Mouse (Mus musculus) fibroblast of lung, adult 2 months (primary cell): ENCODE data around the gene Cog5.
"Not testable (repeated sequence)": the region's sequence is repeated elsewhere in the genome, so short reads cannot be mapped to it uniquely, and the experiment has no call there.

ENCODE experiments used
- DNase-seq: peaks from one replicate; pipeline ENCODE4 v3.0.0-alpha.2; 2011; ENCODE audit warnings: low read depth

The Cog5 gene

GRCm38 (mm10) chr12:31654197-31654964 lies at the start of gene Cog5, which contains the start of gene Dus4l:
Cog5 (plus strand) TSS chr12:31654869.
Dus4l (minus strand) TSS chr12:31654826.
- peak; percentile 80 for DNase-seq

GRCm38 (mm10) chr12:31604894-31605293 lies 49.8 kb upstream of the Cog5 start:
- no peak for DNase-seq

GRCm38 (mm10) chr12:31608138-31608537 lies 46.5 kb upstream of the Cog5 start:
- no peak for DNase-seq

- no peak for DNase-seq
Observed at GRCm38 (mm10) chr12:31613353-31613752, 41.3 kb upstream of the Cog5 start.

GRCm38 (mm10) chr12:31620106-31620505 lies 34.6 kb upstream of the Cog5 start:
- no peak for DNase-seq

- no peak for DNase-seq
Observed at GRCm38 (mm10) chr12:31625016-31625415, 29.7 kb upstream of the Cog5 start.

- not testable (repeated sequence) for DNase-seq
Observed at GRCm38 (mm10) chr12:31628396-31628795, 26.3 kb upstream of the Cog5 start.

- peak; percentile 2 for DNase-seq
Observed at GRCm38 (mm10) chr12:31633970-31634342, 20.7 kb upstream of the Cog5 start.

- peak; percentile 10 for DNase-seq
Observed at GRCm38 (mm10) chr12:31634343-31635239, 20.1 kb upstream of the Cog5 start, which contains the start of gene Bcap29. Bcap29 (minus strand) TSS chr12:31634658.

- no peak for DNase-seq
Observed at GRCm38 (mm10) chr12:31635240-31635607, 19.4 kb upstream of the Cog5 start.

- DNase-seq = no peak
Observed at GRCm38 (mm10) chr12:31653611-31654010, 1.1 kb upstream of the Cog5 start.

GRCm38 (mm10) chr12:31654965-31655477 lies 352 bp downstream of the Cog5 start:
- no peak for DNase-seq

- DNase-seq = no peak
Observed at GRCm38 (mm10) chr12:31656841-31657240, 2.2 kb downstream of the Cog5 start.

GRCm38 (mm10) chr12:31665999-31666398 lies 11.3 kb downstream of the Cog5 start:
- DNase-seq = no peak

- no peak for DNase-seq
Observed at GRCm38 (mm10) chr12:31667187-31667586, 12.5 kb downstream of the Cog5 start.

- no peak for DNase-seq
Observed at GRCm38 (mm10) chr12:31686679-31687078, 32.0 kb downstream of the Cog5 start.

- no peak for DNase-seq
Observed at GRCm38 (mm10) chr12:31693278-31693677, 38.6 kb downstream of the Cog5 start.

GRCm38 (mm10) chr12:31700623-31701347 lies 46.1 kb downstream of the Cog5 start:
- DNase-seq = no peak

GRCm38 (mm10) chr12:31701411-31701810 lies 46.7 kb downstream of the Cog5 start:
- no peak for DNase-seq

- no peak for DNase-seq
Observed at GRCm38 (mm10) chr12:31703904-31704303, 49.2 kb downstream of the Cog5 start.

- no peak for DNase-seq
Observed at GRCm38 (mm10) chr12:31706168-31706567, 51.5 kb downstream of the Cog5 start.

GRCm38 (mm10) chr12:31707531-31707930 lies 52.9 kb downstream of the Cog5 start:
- DNase-seq = no peak
